Mouse (Mus musculus): ENCODE results near the gene Dock7. TPM values are rescaled to one million over a fixed set of nuclear protein-coding genes. Genes with fewer than 3 reads are reported as not detected.

The Dock7 gene
- polyA plus RNA-seq, 1 experiment from 2014 or later = 5.2 TPM

DNA sequence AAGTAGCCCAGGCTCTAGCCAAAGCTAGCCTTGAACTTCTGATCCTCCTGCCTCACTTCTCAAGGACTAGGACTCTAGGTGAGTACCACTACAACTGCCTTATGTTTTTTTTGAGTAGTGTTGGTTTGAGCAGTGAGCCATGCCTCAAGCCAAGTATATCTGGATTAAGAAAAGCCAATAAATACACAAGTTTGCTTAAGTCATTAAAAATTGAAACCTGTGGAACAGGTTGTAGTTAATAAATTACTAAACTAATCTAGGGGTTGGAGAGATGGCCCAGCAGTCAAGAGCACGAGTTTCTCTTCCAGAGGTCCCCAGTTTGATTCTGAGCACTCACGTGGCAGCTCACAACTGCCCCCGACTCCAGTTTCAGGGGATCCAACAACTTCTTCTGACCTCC is 20.9 kb upstream of the Dock7 start:
- 64% methylated on average over 3 of the region's 3 CpGs for WGBS (ENCODE audit: insufficient replicate concordance)
- Histone ChIP-seq H3K4me3 (ENCODE audit: low read depth, low read length) (no peak overlapping the region), H3K9ac (replicated peaks) (no peak overlapping the region), H3K27ac (ENCODE audit: low read depth) (no peak overlapping the region), H3K4me1 (ENCODE audit: insufficient read depth) (no peaks in the 10 kb centered on the region), H3K4me2 (ENCODE audit: low read depth, low read length) (no peak overlapping the region), H3K9me3 (ENCODE audit: low read length) (no peaks in the 10 kb centered on the region), H3K27me3 (ENCODE audit: insufficient read depth, low read length) (no peaks in the 10 kb centered on the region), H3K36me3 (replicated peaks; ENCODE audit: insufficient read depth, low read length) (no peaks in the 10 kb centered on the region)
- DNase-seq (no peak), ATAC-seq (no peak)
- no peak for TF ChIP-seq CTCF (IDR thresholded peaks at IDR 0.05; ENCODE audit: low read depth)
- TF ChIP-seq EP300 (IDR thresholded peaks at IDR 0.05; ENCODE audit: low read depth) = no peak

DNA sequence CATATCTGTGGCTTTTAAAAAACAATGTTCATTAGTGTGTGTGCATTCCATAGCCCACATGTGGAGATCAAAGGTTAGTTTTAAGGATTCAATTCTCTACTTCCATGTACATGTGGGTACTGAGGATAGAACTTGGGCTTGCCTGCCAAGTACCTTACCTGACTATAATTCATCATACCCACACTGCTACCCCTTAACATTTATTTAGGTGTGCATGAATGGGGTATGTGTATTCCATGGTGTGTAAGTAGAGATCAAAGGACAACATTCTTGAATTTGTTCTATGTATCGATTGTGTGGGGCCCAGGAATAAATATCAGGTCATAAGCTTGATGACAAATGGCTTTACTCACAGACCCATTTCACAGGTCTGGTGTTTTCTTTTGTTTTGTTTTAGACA is 20.5 kb upstream of the Dock7 start:
- Histone ChIP-seq H3K4me2 (ENCODE audit: low read depth, low read length) (no peak overlapping the region), H3K9me3 (ENCODE audit: low read length) (no peaks in the 10 kb centered on the region), H3K36me3 (replicated peaks; ENCODE audit: insufficient read depth, low read length) (no peaks in the 10 kb centered on the region), H3K4me1 (ENCODE audit: insufficient read depth) (no peaks in the 10 kb centered on the region), H3K9ac (replicated peaks) (no peak overlapping the region), H3K27me3 (ENCODE audit: insufficient read depth, low read length) (no peaks in the 10 kb centered on the region), H3K4me3 (ENCODE audit: low read depth, low read length) (no peak overlapping the region), H3K27ac (ENCODE audit: low read depth) (no peak overlapping the region)
- 73% methylated on average over 1 of the region's 1 CpGs for WGBS (ENCODE audit: insufficient replicate concordance)
- ATAC-seq (no peak), DNase-seq (no peak)
- TF ChIP-seq EP300 (IDR thresholded peaks at IDR 0.05; ENCODE audit: low read depth) (no peak), CTCF (IDR thresholded peaks at IDR 0.05; ENCODE audit: low read depth) (no peak)

DNA sequence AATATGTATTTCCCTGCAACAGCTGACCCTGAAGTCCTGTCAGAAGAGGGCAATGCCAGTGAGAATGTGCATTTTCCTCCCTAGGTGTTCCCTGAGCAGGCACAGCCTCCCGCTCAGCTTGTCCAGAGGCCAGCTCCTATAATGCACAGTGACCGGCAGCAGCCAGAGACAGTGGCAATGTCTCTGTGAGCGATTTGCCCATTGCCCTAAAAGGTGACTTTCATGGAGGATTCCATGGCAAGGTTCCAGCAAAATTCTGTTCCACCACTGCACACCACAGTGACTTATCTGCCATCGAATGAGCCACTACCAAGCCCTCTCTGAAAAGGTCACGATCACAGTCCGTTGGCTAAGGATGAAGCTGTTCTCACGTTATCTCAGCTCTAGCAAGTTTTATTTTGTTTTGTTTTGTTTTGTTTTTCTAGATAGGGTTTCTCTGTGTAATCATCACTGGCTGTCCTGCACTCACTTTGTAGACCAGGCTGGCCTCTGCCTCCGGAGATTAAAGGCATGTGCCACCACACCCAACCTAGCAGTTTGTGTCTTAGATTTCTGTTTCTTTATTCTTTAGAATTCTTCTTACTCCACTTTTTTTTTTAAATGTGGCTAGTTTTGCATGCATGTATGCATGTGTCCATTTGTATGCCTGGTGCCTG is 17.4 kb upstream of the Dock7 start:
- Histone ChIP-seq H3K36me3 (replicated peaks; ENCODE audit: insufficient read depth, low read length) (no peaks in the 10 kb centered on the region), H3K9me3 (ENCODE audit: low read length) (no peaks in the 10 kb centered on the region), H3K27me3 (ENCODE audit: insufficient read depth, low read length) (no peaks in the 10 kb centered on the region), H3K27ac (ENCODE audit: low read depth) (no peak overlapping the region), H3K4me1 (ENCODE audit: insufficient read depth) (no peaks in the 10 kb centered on the region), H3K4me3 (ENCODE audit: low read depth, low read length) (no peak overlapping the region), H3K4me2 (ENCODE audit: low read depth, low read length) (no peak overlapping the region), H3K9ac (replicated peaks) (no peak overlapping the region)
- DNase-seq (no peak), ATAC-seq (no peak)
- TF ChIP-seq EP300 (IDR thresholded peaks at IDR 0.05; ENCODE audit: low read depth) (no peak), CTCF (IDR thresholded peaks at IDR 0.05; ENCODE audit: low read depth) (no peak)
- 64% methylated on average over 8 of the region's 8 CpGs for WGBS (ENCODE audit: insufficient replicate concordance)

DNA sequence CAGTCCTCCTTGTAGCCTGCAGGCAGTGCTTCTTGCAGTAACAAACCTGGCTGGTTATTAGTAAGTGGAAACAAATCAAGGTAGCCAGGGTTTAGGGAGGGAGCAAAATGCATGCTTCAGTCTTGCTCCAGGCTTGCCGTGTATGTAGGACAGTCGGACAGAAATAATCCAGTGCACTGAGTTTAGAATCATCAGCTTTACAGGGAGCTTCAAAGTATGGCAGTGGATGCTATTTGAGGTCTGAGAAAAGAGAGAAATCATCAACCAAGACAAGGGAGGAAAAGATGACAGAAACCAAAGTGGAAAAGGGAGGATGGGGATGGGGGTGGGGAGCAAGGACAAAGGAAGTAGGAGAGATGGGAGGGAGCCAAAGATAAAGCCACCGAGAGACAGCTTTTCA is 13.8 kb upstream of the Dock7 start:
- TF ChIP-seq CTCF (IDR thresholded peaks at IDR 0.05; ENCODE audit: low read depth) = no peak
- TF ChIP-seq EP300 (IDR thresholded peaks at IDR 0.05; ENCODE audit: low read depth) = no peak
- DNase-seq (no peak), ATAC-seq (no peak)
- Histone ChIP-seq H3K27ac (ENCODE audit: low read depth) (no peak overlapping the region), H3K36me3 (replicated peaks; ENCODE audit: insufficient read depth, low read length) (no peaks in the 10 kb centered on the region), H3K9ac (replicated peaks) (no peak overlapping the region), H3K9me3 (ENCODE audit: low read length) (no peaks in the 10 kb centered on the region), H3K27me3 (ENCODE audit: insufficient read depth, low read length) (no peaks in the 10 kb centered on the region), H3K4me1 (ENCODE audit: insufficient read depth) (no peaks in the 10 kb centered on the region), H3K4me2 (ENCODE audit: low read depth, low read length) (no peak overlapping the region), H3K4me3 (ENCODE audit: low read depth, low read length) (no peak overlapping the region)
- 69% methylated on average over 3 of the region's 3 CpGs for WGBS (ENCODE audit: insufficient replicate concordance)

DNA sequence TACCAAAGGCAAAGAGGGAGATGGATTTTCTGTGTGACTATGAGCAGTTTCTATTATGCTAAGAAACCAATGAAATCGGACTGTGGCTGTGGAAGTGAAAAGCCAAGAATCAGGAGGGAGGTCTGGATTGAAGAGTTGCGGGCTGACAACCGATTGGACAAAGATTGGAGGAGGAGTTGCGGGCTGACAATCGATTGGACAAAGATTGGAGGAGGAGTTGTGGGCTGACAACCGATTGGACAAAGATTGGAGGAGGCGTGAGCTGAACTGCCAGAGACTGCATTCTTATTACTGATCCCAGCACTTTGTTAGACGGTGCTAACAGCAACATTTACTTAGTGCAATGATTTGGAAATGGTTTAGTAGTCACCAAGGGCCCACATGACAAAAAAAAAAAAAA is 12.6 kb upstream of the Dock7 start:
- Histone ChIP-seq H3K4me1 (ENCODE audit: insufficient read depth) (no peaks in the 10 kb centered on the region), H3K9me3 (ENCODE audit: low read length) (no peaks in the 10 kb centered on the region), H3K36me3 (replicated peaks; ENCODE audit: insufficient read depth, low read length) (no peaks in the 10 kb centered on the region), H3K4me2 (ENCODE audit: low read depth, low read length) (no peak overlapping the region), H3K27ac (ENCODE audit: low read depth) (no peak overlapping the region), H3K9ac (replicated peaks) (no peak overlapping the region), H3K27me3 (ENCODE audit: insufficient read depth, low read length) (no peaks in the 10 kb centered on the region), H3K4me3 (ENCODE audit: low read depth, low read length) (no peak overlapping the region)
- TF ChIP-seq EP300 (IDR thresholded peaks at IDR 0.05; ENCODE audit: low read depth) (no peak), CTCF (IDR thresholded peaks at IDR 0.05; ENCODE audit: low read depth) (no peak)
- DNase-seq (no peak), ATAC-seq (no peak)
- WGBS (ENCODE audit: insufficient replicate concordance) = 80% methylated on average over 8 of the region's 8 CpGs

DNA sequence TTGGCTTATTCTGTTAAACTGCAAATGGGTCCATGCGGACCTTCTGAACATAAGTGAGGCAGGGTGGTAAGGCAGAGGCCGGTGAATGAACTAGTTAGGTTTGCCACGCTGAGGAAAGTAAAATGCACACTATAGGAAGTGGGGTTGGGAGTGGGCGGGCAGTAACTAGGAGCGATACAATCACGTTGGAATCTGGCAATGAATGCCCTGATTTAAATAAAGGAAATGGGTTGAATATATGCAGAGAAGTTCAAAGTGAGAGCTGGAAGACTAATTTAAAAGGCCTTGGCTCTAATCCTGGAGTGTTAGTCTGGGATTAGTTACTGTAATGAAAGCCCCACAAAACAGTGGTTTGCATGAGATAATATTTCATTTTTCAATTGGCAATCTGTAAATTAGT is 12.0 kb upstream of the Dock7 start:
- Histone ChIP-seq H3K4me3 (ENCODE audit: low read depth, low read length) (no peak overlapping the region), H3K27me3 (ENCODE audit: insufficient read depth, low read length) (no peaks in the 10 kb centered on the region), H3K36me3 (replicated peaks; ENCODE audit: insufficient read depth, low read length) (no peaks in the 10 kb centered on the region), H3K4me1 (ENCODE audit: insufficient read depth) (no peaks in the 10 kb centered on the region), H3K27ac (ENCODE audit: low read depth) (no peak overlapping the region), H3K9ac (replicated peaks) (no peak overlapping the region), H3K9me3 (ENCODE audit: low read length) (no peaks in the 10 kb centered on the region), H3K4me2 (ENCODE audit: low read depth, low read length) (no peak overlapping the region)
- TF ChIP-seq CTCF (IDR thresholded peaks at IDR 0.05; ENCODE audit: low read depth) = no peak
- TF ChIP-seq EP300 (IDR thresholded peaks at IDR 0.05; ENCODE audit: low read depth) = no peak
- DNase-seq (no peak), ATAC-seq (no peak)
- 55% methylated on average over 6 of the region's 6 CpGs for WGBS (ENCODE audit: insufficient replicate concordance)

DNA sequence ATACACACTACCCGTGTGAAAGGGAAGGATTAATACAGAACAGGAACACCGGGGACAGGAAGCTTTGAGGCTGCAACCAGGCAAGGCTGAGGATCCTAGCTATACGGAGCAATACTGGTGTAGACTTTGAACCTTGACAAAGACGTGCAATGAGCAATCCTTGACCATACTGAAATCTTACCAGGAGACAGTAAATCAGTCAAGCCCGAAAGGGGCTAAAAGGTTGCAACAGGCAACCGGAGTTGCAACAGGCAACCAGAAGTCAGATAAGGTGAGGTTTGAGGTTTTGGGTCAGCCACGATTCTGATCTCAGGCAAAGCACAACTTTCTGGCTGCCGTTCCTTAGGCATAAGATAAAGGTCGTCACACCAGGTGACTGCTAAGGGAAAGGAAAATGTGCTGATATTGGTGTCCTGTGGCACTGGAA is 10.5 kb upstream of the Dock7 start:
- H3K9ac ChIP-seq (replicated peaks) = no peak overlapping the region
- no peak overlapping the region for H3K27ac ChIP-seq (ENCODE audit: low read depth)
- 24% methylated on average over 9 of the region's 9 CpGs for WGBS (ENCODE audit: insufficient replicate concordance)
- DNase-seq (no peak), ATAC-seq (no peak)
- no peaks in the 10 kb centered on the region for H3K27me3 ChIP-seq (ENCODE audit: insufficient read depth, low read length)
- H3K4me3 ChIP-seq (ENCODE audit: low read depth, low read length) = no peak overlapping the region
- no peak overlapping the region for H3K4me2 ChIP-seq (ENCODE audit: low read depth, low read length)
- H3K4me1 ChIP-seq (ENCODE audit: insufficient read depth) = no peaks in the 10 kb centered on the region
- no peak for TF ChIP-seq EP300 (IDR thresholded peaks at IDR 0.05; ENCODE audit: low read depth)
- no peaks in the 10 kb centered on the region for H3K36me3 ChIP-seq (replicated peaks; ENCODE audit: insufficient read depth, low read length)
- no peaks in the 10 kb centered on the region for H3K9me3 ChIP-seq (ENCODE audit: low read length)
